Mouse (Mus musculus): ENCODE measurements around the gene Ercc1. TPM values are rescaled to one million over a fixed set of nuclear protein-coding genes. Genes with fewer than 3 reads are reported as not detected.

The Ercc1 gene
- polyA plus RNA-seq, 1 experiment from 2014 or later, result 51.6 TPM

DNA sequence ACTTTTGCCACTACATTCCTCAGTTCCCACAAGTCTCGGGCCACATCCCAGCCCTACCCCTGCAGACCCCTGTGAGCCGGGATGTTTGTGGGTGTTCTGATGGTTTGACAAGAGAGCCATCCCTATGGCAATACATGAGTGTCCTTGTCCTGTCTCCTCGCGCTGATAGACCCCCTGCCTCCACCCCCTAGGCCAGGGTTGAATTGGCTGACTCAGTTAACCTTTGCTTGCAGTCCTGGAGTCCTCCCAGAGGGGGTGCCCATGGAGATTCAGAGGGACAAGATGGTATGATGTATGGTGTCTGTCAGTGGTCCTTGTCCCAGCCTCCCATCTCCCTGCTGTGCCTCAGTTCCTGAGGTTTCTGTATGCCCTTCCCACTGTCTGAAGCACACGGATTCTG, 30.5 kb upstream of the Ercc1 start:
- Histone ChIP-seq H3K9me3 (no peaks in the 10 kb centered on the region), H3K4me1 (replicated peaks) (peaks cover 10% of the 10 kb centered on the region; the same call in 1 of the 2 replicates), H3K4me3 (replicated peaks) (no peak overlapping the region), H3K36me3 (no peaks in the 10 kb centered on the region), H3K27ac (no peak overlapping the region), H3K9ac (no peak overlapping the region), H3K27me3 (replicated peaks) (peaks cover 17% of the 10 kb centered on the region), H3K4me2 (replicated peaks) (no peak overlapping the region)
- 46% methylated on average over 5 of the region's 5 CpGs for WGBS
- no peak for ATAC-seq

DNA sequence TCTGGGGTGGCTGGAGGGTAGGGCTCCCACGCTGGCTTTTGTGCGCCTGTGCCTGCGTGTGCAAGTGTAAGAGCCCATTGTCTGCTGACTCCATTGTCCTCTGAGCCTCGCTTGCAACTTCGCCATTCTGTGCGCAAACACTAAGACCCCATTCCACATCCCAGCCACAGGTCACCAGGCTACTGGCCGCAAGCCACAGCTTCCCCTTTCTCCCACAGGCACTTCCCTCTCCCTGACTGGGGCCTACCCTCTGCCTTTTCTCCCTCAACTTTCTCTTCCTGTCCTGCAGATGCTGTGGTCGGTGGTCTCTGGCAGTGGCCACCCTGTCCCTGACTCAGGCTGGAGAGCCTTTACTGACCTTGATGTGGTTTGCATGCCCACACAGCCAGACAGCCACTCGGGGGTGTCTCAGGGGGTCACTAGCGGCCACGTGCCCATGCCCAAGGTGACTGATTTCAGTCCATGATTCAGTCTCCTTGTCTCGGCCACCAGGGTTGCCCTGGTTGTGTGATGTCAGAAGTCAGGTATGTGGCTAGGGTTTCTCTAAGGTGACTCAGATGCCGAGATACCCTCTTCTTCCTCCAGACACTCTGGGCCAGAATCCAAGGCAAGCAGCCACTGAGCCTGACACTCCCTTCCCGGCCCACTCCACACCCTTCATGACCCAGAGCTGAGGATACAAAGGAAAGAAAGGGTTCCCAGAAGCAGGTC, 28.0 kb upstream of the Ercc1 start:
- H3K27ac ChIP-seq, result no peak overlapping the region
- no peak for ATAC-seq
- no peaks in the 10 kb centered on the region for H3K9me3 ChIP-seq
- H3K4me3 ChIP-seq (replicated peaks), result no peak overlapping the region
- no peak overlapping the region for H3K9ac ChIP-seq
- H3K4me1 ChIP-seq (replicated peaks), result peaks cover 7% of the 10 kb centered on the region
- H3K36me3 ChIP-seq, result no peaks in the 10 kb centered on the region
- 61% methylated on average over 14 of the region's 14 CpGs for WGBS
- no peak overlapping the region for H3K4me2 ChIP-seq (replicated peaks)
- peaks cover 17% of the 10 kb centered on the region for H3K27me3 ChIP-seq (replicated peaks)

DNA sequence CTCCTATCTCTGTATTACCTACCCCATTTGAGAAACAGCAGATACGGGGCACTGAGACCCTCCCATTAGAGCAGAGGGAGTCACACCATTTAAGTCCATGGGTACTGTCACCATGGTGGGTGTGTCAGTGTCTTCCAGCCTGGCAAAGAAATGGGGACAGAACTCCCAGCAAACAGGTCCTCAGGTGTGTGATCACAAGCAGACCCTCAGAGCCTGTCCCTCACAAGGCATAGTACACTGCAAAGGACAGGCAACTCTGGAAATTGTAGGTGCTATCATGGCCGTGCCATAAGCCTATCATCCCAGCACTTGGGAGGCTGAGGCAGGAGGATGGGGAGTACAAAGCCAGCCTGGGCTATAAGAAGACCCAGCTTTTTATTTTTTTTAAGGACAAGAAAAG, 26.4 kb upstream of the Ercc1 start:
- Histone ChIP-seq H3K27ac (no peak overlapping the region), H3K4me2 (replicated peaks) (no peak overlapping the region), H3K4me3 (replicated peaks) (no peak overlapping the region), H3K9ac (no peak overlapping the region), H3K9me3 (no peaks in the 10 kb centered on the region), H3K36me3 (no peaks in the 10 kb centered on the region), H3K27me3 (replicated peaks) (peaks cover 16% of the 10 kb centered on the region), H3K4me1 (replicated peaks) (peaks cover 7% of the 10 kb centered on the region)
- no peak for ATAC-seq
- 70% methylated on average over 2 of the region's 2 CpGs for WGBS

DNA sequence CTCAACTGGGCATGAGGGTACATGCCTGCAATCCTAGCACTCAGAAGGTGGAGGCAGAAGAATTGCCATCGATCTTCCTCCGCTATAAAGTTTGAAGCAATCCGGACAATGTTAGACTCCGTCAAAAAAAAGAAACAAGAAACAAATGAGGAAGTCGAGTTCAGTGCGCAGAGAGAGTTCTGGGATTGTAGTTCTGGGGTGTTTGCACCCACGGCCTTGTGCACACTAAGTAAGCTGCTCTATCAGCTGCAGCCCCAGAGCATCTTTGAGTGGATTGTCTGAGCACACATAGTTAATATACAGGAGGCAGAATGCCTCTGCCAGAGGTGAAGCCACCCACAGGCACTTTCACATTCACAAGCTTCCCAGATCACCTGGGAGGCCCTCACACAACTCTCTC, 25.9 kb upstream of the Ercc1 start:
- no peaks in the 10 kb centered on the region for H3K9me3 ChIP-seq
- H3K27me3 ChIP-seq (replicated peaks), result peaks cover 14% of the 10 kb centered on the region
- H3K36me3 ChIP-seq, result no peaks in the 10 kb centered on the region
- no peak for ATAC-seq
- H3K4me1 ChIP-seq (replicated peaks), result peaks cover 7% of the 10 kb centered on the region
- no peak overlapping the region for H3K4me2 ChIP-seq (replicated peaks)
- no peak overlapping the region for H3K9ac ChIP-seq
- WGBS, result 67% methylated on average over 7 of the region's 7 CpGs
- H3K4me3 ChIP-seq (replicated peaks), result no peak overlapping the region
- no peak overlapping the region for H3K27ac ChIP-seq

DNA sequence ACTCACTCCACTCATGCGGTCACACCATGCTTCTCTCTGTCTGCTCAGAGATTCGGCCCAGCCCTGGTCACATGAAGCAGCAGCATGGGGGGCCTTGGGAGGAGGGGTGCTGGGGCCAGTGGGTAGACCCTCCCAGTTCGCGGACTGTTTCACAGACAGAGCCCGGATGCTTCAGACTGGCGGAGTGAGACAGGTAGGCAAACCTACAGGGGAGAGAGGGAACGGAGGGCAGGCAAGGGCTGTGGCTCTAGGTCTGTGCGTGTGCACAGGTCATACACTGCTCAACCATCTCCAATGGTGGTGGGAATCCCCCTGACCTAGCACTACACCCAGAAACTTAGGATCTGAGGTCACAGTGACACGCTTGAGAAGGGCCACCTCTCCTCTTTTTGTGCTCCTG, 25.1 kb upstream of the Ercc1 start:
- H3K9ac ChIP-seq, result peak overlapping the region; percentile 42

DNA sequence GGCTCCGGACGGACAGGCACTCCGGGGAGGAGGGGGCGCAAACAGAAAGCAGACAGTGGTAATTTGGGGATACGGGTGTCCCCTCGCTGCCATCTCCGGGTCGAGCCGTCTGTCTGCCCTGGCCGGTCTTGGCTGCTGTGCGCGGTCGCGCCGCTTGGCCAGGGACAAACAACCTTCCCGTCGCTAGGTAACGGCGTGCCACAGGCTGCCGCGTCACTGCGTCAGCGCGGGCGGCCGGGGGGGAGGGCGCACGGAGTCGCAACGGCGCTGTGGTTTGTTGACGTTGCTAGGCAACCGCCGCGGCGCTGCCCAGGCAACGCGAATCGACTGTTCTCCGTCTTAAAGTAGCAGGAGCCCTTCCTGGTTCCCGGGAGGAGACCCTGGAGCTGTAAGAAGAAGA, 24.7 kb upstream of the Ercc1 start:
- no peaks in the 10 kb centered on the region for H3K36me3 ChIP-seq
- no peaks in the 10 kb centered on the region for H3K9me3 ChIP-seq
- H3K4me1 ChIP-seq (replicated peaks), result peaks cover 7% of the 10 kb centered on the region
- peak overlapping the region; percentile 93 for H3K4me2 ChIP-seq (replicated peaks)
- ATAC-seq, result peak; percentile 97
- WGBS, result under 1% methylated on average over 41 of the region's 41 CpGs
- peaks cover 14% of the 10 kb centered on the region; the same call in 1 of the 2 replicates for H3K27me3 ChIP-seq (replicated peaks)
- H3K27ac ChIP-seq, result no peak overlapping the region
- H3K9ac ChIP-seq, result peak overlapping the region; percentile 42
- H3K4me3 ChIP-seq (replicated peaks), result peak overlapping the region; percentile 49

More for the DNA sequence above, 25.1 kb upstream of the Ercc1 start:
- no peak overlapping the region for H3K27ac ChIP-seq
- H3K4me2 ChIP-seq (replicated peaks), result peak overlapping the region; percentile 93
- no peaks in the 10 kb centered on the region for H3K9me3 ChIP-seq
- 20% methylated on average over 9 of the region's 9 CpGs for WGBS
- H3K27me3 ChIP-seq (replicated peaks), result peaks cover 14% of the 10 kb centered on the region
- peak overlapping the region; percentile 49 for H3K4me3 ChIP-seq (replicated peaks)
- ATAC-seq, result peak; percentile 61
- peaks cover 7% of the 10 kb centered on the region for H3K4me1 ChIP-seq (replicated peaks)
- no peaks in the 10 kb centered on the region for H3K36me3 ChIP-seq

DNA sequence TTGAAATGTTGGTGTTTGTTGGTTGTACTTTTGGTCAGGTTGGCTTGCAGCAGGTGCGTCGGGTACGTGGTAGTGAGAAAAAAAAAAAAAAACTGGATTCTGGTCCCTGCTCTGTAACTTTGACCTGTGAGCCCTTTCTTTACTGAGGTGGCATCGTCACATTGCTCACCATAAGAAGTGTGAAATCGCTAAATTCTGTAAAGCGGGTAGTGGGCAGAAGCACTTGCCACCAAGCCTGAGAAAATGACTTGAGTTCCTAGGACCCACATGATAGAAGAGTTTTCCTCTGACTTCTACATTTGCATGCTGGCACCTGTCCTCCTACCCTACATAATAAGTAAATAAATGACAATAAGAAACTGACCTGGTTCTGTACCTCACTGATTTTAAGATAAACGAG, 23.9 kb upstream of the Ercc1 start:
- no peaks in the 10 kb centered on the region for H3K36me3 ChIP-seq
- no peak overlapping the region for H3K9ac ChIP-seq
- no peak overlapping the region for H3K27ac ChIP-seq
- H3K9me3 ChIP-seq, result no peaks in the 10 kb centered on the region
- ATAC-seq, result no peak
- no peak overlapping the region for H3K4me3 ChIP-seq (replicated peaks)
- H3K27me3 ChIP-seq (replicated peaks), result peaks cover 14% of the 10 kb centered on the region; the same call in 1 of the 2 replicates
- H3K4me2 ChIP-seq (replicated peaks), result peak overlapping the region; percentile 93; the same call in 1 of the 2 replicates
- 42% methylated on average over 7 of the region's 7 CpGs for WGBS
- peaks cover 7% of the 10 kb centered on the region for H3K4me1 ChIP-seq (replicated peaks)

DNA sequence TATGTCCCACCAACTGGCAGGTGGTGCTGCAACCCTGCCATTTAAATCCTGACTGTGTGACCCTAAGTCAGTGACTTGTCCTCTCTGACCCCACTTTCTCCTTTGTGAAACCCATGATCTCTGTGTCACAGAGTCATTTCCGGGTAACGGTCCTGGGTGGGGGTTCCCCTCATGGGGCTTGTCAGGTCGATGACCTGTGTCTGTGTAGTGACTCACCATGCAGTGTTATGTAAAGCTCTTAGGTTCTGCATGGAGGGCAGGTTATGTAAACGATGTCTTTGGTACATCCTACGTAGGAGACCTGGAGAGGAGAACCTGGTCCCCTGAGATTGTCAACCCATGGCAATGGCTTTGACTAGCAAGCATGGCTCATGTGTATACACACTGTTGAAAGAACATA, 23.1 kb upstream of the Ercc1 start:
- Histone ChIP-seq H3K4me3 (replicated peaks) (no peak overlapping the region), H3K27ac (no peak overlapping the region), H3K9ac (no peak overlapping the region), H3K4me1 (replicated peaks) (peaks cover 11% of the 10 kb centered on the region), H3K27me3 (replicated peaks) (peaks cover 14% of the 10 kb centered on the region; the same call in 1 of the 2 replicates), H3K36me3 (no peaks in the 10 kb centered on the region), H3K4me2 (replicated peaks) (no peak overlapping the region), H3K9me3 (no peaks in the 10 kb centered on the region)
- no peak for ATAC-seq
- 44% methylated on average over 5 of the region's 5 CpGs for WGBS

DNA sequence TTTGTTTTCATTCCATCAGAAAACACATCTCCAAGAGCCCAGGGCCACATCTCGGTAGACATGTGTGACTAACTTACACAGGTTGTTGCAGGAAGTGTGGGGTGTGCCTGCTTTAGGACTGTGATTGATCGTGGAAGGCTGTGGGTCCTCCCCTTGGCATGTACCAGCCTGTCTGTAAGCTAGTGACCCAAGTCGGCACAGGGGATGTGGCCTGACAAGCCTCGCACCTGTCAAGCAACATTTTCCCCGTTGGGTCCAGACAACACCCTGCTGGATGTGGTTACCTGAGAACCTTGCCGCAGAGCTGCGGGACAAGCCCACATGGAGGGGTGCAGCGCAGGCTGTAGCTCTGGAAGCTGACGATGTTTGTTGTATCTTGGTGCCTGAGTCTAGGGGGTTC, 22.1 kb upstream of the Ercc1 start:
- Histone ChIP-seq H3K27me3 (replicated peaks) (peaks cover 6% of the 10 kb centered on the region; the same call in 1 of the 2 replicates), H3K4me2 (replicated peaks) (no peak overlapping the region), H3K4me3 (replicated peaks) (no peak overlapping the region), H3K27ac (no peak overlapping the region), H3K9ac (no peak overlapping the region), H3K36me3 (no peaks in the 10 kb centered on the region), H3K9me3 (no peaks in the 10 kb centered on the region), H3K4me1 (replicated peaks) (peaks cover 21% of the 10 kb centered on the region)
- 45% methylated on average over 9 of the region's 9 CpGs for WGBS
- ATAC-seq, result no peak

DNA sequence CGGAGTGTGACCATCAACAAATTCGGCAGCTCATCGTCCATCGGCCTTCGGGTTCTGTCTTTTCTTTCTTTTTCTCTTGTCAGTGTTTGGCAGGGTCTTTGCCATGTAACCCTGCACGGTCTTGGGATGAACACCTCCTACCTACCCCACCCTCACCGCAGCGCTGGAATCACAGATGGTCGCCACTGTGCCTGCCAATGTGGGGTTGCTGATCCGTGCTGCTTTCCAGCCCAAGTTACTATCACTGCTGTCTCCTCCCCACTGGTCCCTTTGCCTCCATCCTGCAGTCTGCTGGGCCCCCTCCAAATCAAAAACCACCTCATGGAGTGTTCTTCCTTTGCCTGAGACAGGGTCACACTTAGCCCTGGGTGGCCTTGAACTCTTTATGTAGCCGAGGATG, 20.4 kb upstream of the Ercc1 start:
- Histone ChIP-seq H3K9me3 (no peaks in the 10 kb centered on the region), H3K27me3 (replicated peaks) (no peaks in the 10 kb centered on the region), H3K4me2 (replicated peaks) (no peak overlapping the region), H3K9ac (no peak overlapping the region), H3K4me1 (replicated peaks) (peaks cover 23% of the 10 kb centered on the region), H3K36me3 (no peaks in the 10 kb centered on the region), H3K27ac (no peak overlapping the region), H3K4me3 (replicated peaks) (no peak overlapping the region)
- no peak for ATAC-seq
- WGBS, result 87% methylated on average over 11 of the region's 11 CpGs

DNA sequence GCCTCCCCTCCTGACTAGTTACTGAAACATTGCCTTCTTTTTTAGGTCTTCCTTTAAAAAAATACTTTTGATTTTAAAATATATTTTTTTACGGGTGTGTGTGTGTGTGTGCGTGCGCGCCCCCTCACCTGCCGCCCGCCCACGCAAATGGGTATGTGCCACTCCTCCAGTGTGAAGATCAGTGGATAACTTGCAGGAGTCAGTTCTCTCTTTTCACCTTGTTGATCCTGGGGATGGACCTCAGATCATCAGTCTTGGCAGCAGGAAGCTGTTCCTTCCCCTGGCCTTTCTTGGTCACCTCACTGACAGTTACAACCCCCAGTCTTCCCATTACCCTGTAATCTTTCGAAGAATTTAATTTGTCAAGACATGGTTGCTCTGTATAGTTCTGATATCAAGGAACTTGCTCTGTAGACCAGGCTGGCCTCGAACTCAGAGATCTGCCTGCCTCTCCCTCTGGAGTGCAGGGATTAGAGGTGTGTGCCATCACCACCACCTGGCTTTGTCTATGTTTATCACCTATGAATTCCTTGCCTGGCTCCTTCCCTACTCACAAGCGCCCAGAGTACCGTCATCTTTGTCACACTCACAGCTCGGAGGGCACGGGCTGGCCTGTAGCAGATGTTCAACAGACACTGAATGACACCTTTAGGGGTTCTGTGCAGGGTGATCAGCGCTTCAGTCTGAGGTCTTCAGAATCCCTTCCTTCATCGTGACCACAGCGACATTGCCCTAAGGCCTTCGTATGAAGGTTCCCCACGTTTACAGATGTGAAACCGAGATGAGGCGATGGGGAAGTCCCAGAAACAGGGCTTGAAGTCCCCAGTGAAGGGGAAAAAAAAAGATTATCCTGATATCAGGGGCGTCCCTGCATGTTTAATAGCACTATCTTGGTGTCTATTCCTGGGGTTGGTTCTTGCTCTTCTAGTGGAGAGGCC, 19.0 kb upstream of the Ercc1 start:
- Histone ChIP-seq H3K9ac (no peak overlapping the region), H3K9me3 (no peaks in the 10 kb centered on the region), H3K27ac (no peak overlapping the region), H3K4me2 (replicated peaks) (no peak overlapping the region), H3K4me3 (replicated peaks) (no peak overlapping the region), H3K4me1 (replicated peaks) (peaks cover 17% of the 10 kb centered on the region), H3K27me3 (replicated peaks) (no peaks in the 10 kb centered on the region), H3K36me3 (no peaks in the 10 kb centered on the region)
- WGBS, result 74% methylated on average over 21 of the region's 21 CpGs
- ATAC-seq, result no peak

DNA sequence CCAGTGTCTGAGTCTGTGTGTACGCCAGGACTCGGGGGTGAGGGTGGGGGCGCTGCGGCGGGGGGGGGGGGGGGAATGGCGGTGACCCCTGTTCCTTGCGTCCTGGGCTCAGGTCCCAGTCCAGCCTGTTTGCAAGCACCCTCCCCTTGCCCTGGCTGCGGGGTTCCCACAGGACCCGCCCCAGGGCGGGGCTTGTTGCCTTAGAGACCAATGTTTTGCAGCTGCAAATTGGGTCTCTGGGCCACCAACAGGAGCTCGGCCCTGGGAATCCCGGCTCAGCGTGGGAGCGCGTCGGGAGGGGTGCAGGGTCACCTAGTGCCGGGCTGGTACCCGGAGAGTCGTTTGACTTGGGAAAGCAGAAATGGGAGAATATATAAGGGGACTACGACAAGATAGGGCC, 18.2 kb upstream of the Ercc1 start:
- peak overlapping the region; percentile 67 for H3K27ac ChIP-seq
- WGBS, result under 1% methylated on average over 20 of the region's 20 CpGs
- H3K4me1 ChIP-seq (replicated peaks), result peaks cover 17% of the 10 kb centered on the region
- no peaks in the 10 kb centered on the region for H3K27me3 ChIP-seq (replicated peaks)
- H3K36me3 ChIP-seq, result no peaks in the 10 kb centered on the region
- ATAC-seq, result peak; percentile 73
- H3K9me3 ChIP-seq, result no peaks in the 10 kb centered on the region
- peak overlapping the region; percentile 44 for H3K9ac ChIP-seq
- peak overlapping the region; percentile 76 for H3K4me2 ChIP-seq (replicated peaks)
- H3K4me3 ChIP-seq (replicated peaks), result peak overlapping the region; percentile 32
